Mouse (Mus musculus) heart, adult 2 months (tissue): ENCODE measurements around the gene Ripk3. TPM values are rescaled to one million over a fixed set of nuclear protein-coding genes. Genes with fewer than 3 reads are reported as not detected.
A peak's percentile ranks its signal among the peaks of the same experiment; 100 is the strongest.

Source experiments
- DNase-seq, 2 experiments: peaks; one replicate each; pipeline ENCODE4 v3.0.0; 2021
- H3K27ac ChIP-seq: fragments of 200-600 bp; 2 replicates; pipeline ENCODE4 v1.8.1; 2022
- H3K27me3 ChIP-seq: fragments of 200-500 bp; 2 replicates; pipeline ENCODE4 v1.6.1; 2012; ENCODE audit warnings: mild to moderate bottlenecking, low read length, inconsistent platforms, mixed read lengths; ENCODE audit not compliant: control insufficient read depth, insufficient read depth
- H3K36me3 ChIP-seq: fragments of 200-500 bp; 2 replicates; pipeline ENCODE4 v1.6.1; 2012; ENCODE audit warnings: low read length, inconsistent platforms; ENCODE audit not compliant: control insufficient read depth, insufficient read depth
- H3K4me1 ChIP-seq: fragments of 200-500 bp; 2 replicates; pipeline ENCODE4 v1.6.1; 2011; ENCODE audit warnings: low read length; ENCODE audit not compliant: control insufficient read depth, insufficient read depth
- H3K4me3 ChIP-seq: fragments of 200-600 bp; 2 replicates; pipeline ENCODE4 v1.8.1; 2022
- H3K79me2 ChIP-seq: fragments of 200-500 bp; replicated peaks from 2 replicates; pipeline ENCODE4 v1.6.1; 2012; ENCODE audit warnings: mild to moderate bottlenecking, inconsistent platforms, low read length, moderate library complexity, mixed read lengths; ENCODE audit not compliant: control insufficient read depth, insufficient read depth
- H3K9ac ChIP-seq: fragments of 200-500 bp; 2 replicates; pipeline ENCODE4 v1.6.1; 2012; ENCODE audit warnings: low read depth, mild to moderate bottlenecking, control low read depth, inconsistent platforms, low read length, mixed read lengths
- CTCF ChIP-seq: fragments of 200-600 bp; IDR thresholded peaks from 2 replicates; pipeline ENCODE4 v1.8.1; 2022; ENCODE audit warnings: antibody characterized with exemption, mild to moderate bottlenecking, moderate library complexity
- EP300 ChIP-seq: fragments of 200-500 bp; IDR thresholded peaks from 2 replicates; pipeline ENCODE4 v1.6.1; 2011; ENCODE audit warnings: low read depth, low read length, control low read depth; ENCODE audit not compliant: insufficient read depth
- POLR2A ChIP-seq: fragments of 200-500 bp; IDR thresholded peaks from 2 replicates; pipeline ENCODE4 v1.6.1; 2011; ENCODE audit warnings: mild to moderate bottlenecking, low read depth, low read length, control low read depth; ENCODE audit not compliant: insufficient read depth
- WGBS: fragments of 180-500 bp; shearing (Covaris S2); methylation state at CpG from one replicate; pipeline ENCODE4 v1.1.7; 2018; 5-methylcytosine and 5-hydroxymethylcytosine counted together
- intact Hi-C: fragments of 180-260 bp; cut with DNase I; formaldehyde crosslinking; loops from one replicate; pipeline ENCODE4 v1.15.1; 2025
- polyA plus RNA-seq: library from polyadenylated mRNA; depleted of rRNA; stranded (reverse); fragments of >200 nt; gene quantifications from 2 replicates; pipeline ENCODE4 v1.2.3, GENCODE M21; 2012
- total RNA-seq, 2 experiments: library from RNA; stranded (reverse); gene quantifications; 2 replicates each; pipeline ENCODE4 v1.2.3; 2021

Gene Ripk3
- total and polyA plus RNA-seq, 3 experiments, result 2.2 to 3.5 (median 2.4) TPM

- TF ChIP-seq EP300 (peak; percentile 99), POLR2A (peak; percentile 29; the same call in 1 of the 2 replicates), CTCF (no peak; the same call in 1 of the 2 replicates)
- peak overlapping the region; percentile 97 for H3K27ac ChIP-seq
- peak; percentile 64 to 76 for DNase-seq
- peaks cover 7% of the 10 kb centered on the region for H3K4me1 ChIP-seq
- H3K27me3 ChIP-seq, result no peaks in the 10 kb centered on the region
- H3K4me3 ChIP-seq, result peak overlapping the region; percentile 38
- peak overlapping the region; percentile 15; the same call in 1 of the 2 replicates for H3K9ac ChIP-seq
- 15% methylated on average over 14 of the region's 14 CpGs for WGBS
- H3K79me2 ChIP-seq, result no peaks in the 10 kb centered on the region
- intact Hi-C loops, result loop anchor here (2.0 to 5.0 kb wide), 2 partner anchors 85 to 136 kb away; no protein-coding TSS in a partner anchor
- no peaks in the 10 kb centered on the region; the same call in 1 of the 2 replicates for H3K36me3 ChIP-seq
Observed at GRCm38 (mm10) chr14:55781310-55781709, 7.4 kb downstream of the Ripk3 start.

DNA sequence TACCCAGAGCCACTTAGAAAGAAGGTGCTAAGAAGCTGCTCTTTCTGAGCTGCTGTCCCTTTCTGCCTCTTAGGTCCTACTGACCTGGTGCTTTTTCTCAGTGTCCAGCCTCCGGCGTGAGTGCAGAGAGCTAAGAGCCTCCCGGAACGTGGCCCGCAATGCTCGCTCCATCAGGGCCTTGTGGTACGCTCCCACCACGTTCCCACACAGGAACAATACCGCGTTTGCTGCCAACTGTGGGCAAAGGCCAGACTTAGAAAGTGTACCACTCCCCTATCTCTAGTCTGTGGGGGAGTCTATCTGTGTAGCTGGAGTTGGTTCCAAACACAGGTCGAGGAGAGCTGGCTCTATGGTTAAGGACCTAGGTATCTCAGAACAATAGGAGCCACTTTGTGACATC is 7.9 kb downstream of the Ripk3 start:
- H3K27ac ChIP-seq, result no peak overlapping the region
- peaks cover 7% of the 10 kb centered on the region for H3K4me1 ChIP-seq
- intact Hi-C loops, result loop anchor here (2.0 to 5.0 kb wide), 2 partner anchors 86 to 137 kb away; no protein-coding TSS in a partner anchor
- DNase-seq, result peak in 1 of 2 experiments; percentile 16
- no peak overlapping the region for H3K4me3 ChIP-seq
- no peak for TF ChIP-seq CTCF
- H3K36me3 ChIP-seq, result no peaks in the 10 kb centered on the region; the same call in 1 of the 2 replicates
- no peak overlapping the region for H3K9ac ChIP-seq
- no peaks in the 10 kb centered on the region for H3K79me2 ChIP-seq
- 69% methylated on average over 11 of the region's 11 CpGs for WGBS
- H3K27me3 ChIP-seq, result no peaks in the 10 kb centered on the region

GRCm38 (mm10) chr14:55779656-55780055 is 9.0 kb downstream of the Ripk3 start:
- Histone ChIP-seq H3K36me3 (no peaks in the 10 kb centered on the region; the same call in 1 of the 2 replicates), H3K4me1 (peaks cover 7% of the 10 kb centered on the region), H3K79me2 (no peaks in the 10 kb centered on the region), H3K27ac (no peak overlapping the region), H3K27me3 (no peaks in the 10 kb centered on the region), H3K4me3 (no peak overlapping the region), H3K9ac (no peak overlapping the region)
- 72% methylated on average over 16 of the region's 16 CpGs for WGBS
- DNase-seq, result peak; percentile 3 to 12
- intact Hi-C loops, result loop anchor here (2.0 to 5.0 kb wide), 2 partner anchors 87 to 138 kb away; no protein-coding TSS in a partner anchor
- TF ChIP-seq EP300, result no peak
- TF ChIP-seq POLR2A, result no peak
- TF ChIP-seq CTCF, result no peak

DNA sequence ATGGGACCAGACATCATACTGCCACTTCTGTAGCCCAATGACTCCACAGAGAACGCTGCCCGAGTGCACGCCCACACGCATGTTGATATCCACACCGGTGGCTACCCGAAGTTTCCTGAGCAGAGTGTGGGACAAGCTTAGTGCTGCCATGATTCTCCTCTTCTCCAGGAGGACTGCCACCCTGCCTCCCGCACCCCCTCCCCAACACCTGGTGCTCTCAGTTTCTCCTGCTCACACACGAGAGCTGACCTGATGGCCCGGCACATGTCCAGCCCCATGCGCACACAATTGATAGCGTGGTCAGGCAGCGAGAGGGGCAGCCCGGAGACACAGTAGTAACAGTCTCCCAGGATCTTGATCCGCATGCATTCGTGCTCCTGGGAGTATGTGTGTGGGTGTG is 10.0 kb downstream of the Ripk3 start:
- intact Hi-C loops, result no loop called here
- Histone ChIP-seq H3K36me3 (no peaks in the 10 kb centered on the region; the same call in 1 of the 2 replicates), H3K4me1 (peaks cover 7% of the 10 kb centered on the region), H3K4me3 (no peak overlapping the region), H3K27me3 (no peaks in the 10 kb centered on the region), H3K9ac (no peak overlapping the region), H3K79me2 (no peaks in the 10 kb centered on the region), H3K27ac (no peak overlapping the region)
- DNase-seq, result peak in 1 of 2 experiments; percentile 13
- 85% methylated on average over 15 of the region's 15 CpGs for WGBS
- TF ChIP-seq EP300 (no peak), CTCF (no peak), POLR2A (no peak)

GRCm38 (mm10) chr14:55777806-55778205 is 10.9 kb downstream of the Ripk3 start:
- intact Hi-C loops, result no loop called here
- Histone ChIP-seq H3K4me3 (no peak overlapping the region), H3K4me1 (peaks cover 7% of the 10 kb centered on the region), H3K79me2 (no peaks in the 10 kb centered on the region), H3K9ac (no peak overlapping the region), H3K27me3 (no peaks in the 10 kb centered on the region), H3K36me3 (no peaks in the 10 kb centered on the region; the same call in 1 of the 2 replicates), H3K27ac (peak overlapping the region; percentile 17)
- 81% methylated on average over 11 of the region's 11 CpGs for WGBS
- DNase-seq, result peak in 1 of 2 experiments; percentile 17
- no peak for TF ChIP-seq CTCF
- TF ChIP-seq POLR2A, result no peak
- no peak for TF ChIP-seq EP300

- Histone ChIP-seq H3K9ac (no peak overlapping the region), H3K27me3 (no peaks in the 10 kb centered on the region), H3K36me3 (no peaks in the 10 kb centered on the region; the same call in 1 of the 2 replicates), H3K27ac (peak overlapping the region; percentile 17), H3K4me1 (peaks cover 6% of the 10 kb centered on the region), H3K4me3 (no peak overlapping the region), H3K79me2 (no peaks in the 10 kb centered on the region)
- TF ChIP-seq POLR2A (no peak), EP300 (no peak), CTCF (no peak)
- DNase-seq, result no peak
- 36% methylated on average over 3 of the region's 3 CpGs for WGBS
- intact Hi-C loops, result no loop called here
Observed at GRCm38 (mm10) chr14:55777176-55777575, 11.5 kb downstream of the Ripk3 start.
